Mouse (Mus musculus) spleen, adult 2 months (tissue): ENCODE measurements around the gene Tmem44. TPM values are rescaled to one million over a fixed set of nuclear protein-coding genes. Genes with fewer than 3 reads are reported as not detected.
A peak's percentile ranks its signal among the peaks of the same experiment; 100 is the strongest.

ENCODE experiments used
- DNase-seq, 2 experiments: peaks; one replicate each; pipeline versions ENCODE4 v3.0.0 to v3.0.0-alpha.2; 2012 to 2021; ENCODE audit warnings: low spot score in 2 of 2, low read depth in 1 of 2
- H3K27ac ChIP-seq: fragments of 200-500 bp; 2 replicates; pipeline ENCODE4 v1.5.1; 2012; ENCODE audit warnings: low read length, inconsistent platforms; ENCODE audit not compliant: insufficient read depth
- H3K27me3 ChIP-seq: fragments of 200-500 bp; 2 replicates; pipeline ENCODE4 v1.6.1; 2012; ENCODE audit warnings: mild to moderate bottlenecking, moderate library complexity, low read length, inconsistent platforms; ENCODE audit not compliant: control insufficient read depth, insufficient read depth
- H3K36me3 ChIP-seq: fragments of 200-500 bp; 2 replicates; pipeline ENCODE4 v1.6.1; 2012; ENCODE audit warnings: mild to moderate bottlenecking, low read length, inconsistent platforms; ENCODE audit not compliant: control insufficient read depth, insufficient read depth
- H3K4me1 ChIP-seq: fragments of 200-500 bp; 2 replicates; pipeline ENCODE4 v1.6.1; 2011; ENCODE audit warnings: inconsistent platforms; ENCODE audit not compliant: control insufficient read depth, insufficient read depth, insufficient read length
- H3K4me3 ChIP-seq: fragments of 200-500 bp; 2 replicates; pipeline ENCODE4 v1.5.1; 2011; ENCODE audit warnings: mild to moderate bottlenecking, inconsistent platforms; ENCODE audit not compliant: insufficient read depth, insufficient read length; ENCODE audit errors: extremely low read depth
- CTCF ChIP-seq: fragments of 200-500 bp; IDR thresholded peaks from 2 replicates; pipeline ENCODE4 v1.5.1; 2011; ENCODE audit warnings: mild to moderate bottlenecking, inconsistent platforms; ENCODE audit not compliant: insufficient read depth, insufficient read length, insufficient replicate concordance; ENCODE audit errors: extremely low read depth
- POLR2A ChIP-seq: fragments of 200-500 bp; IDR thresholded peaks from 2 replicates; pipeline ENCODE4 v1.6.1; 2011; ENCODE audit warnings: low read depth, low read length, inconsistent platforms
- WGBS: fragments of 180-500 bp; shearing (Covaris S2); methylation state at CpG from one replicate; pipeline ENCODE4 v1.1.7; 2018; 5-methylcytosine and 5-hydroxymethylcytosine counted together
- polyA plus RNA-seq: library from polyadenylated mRNA; depleted of rRNA; stranded (reverse); fragments of >200 nt; gene quantifications from 2 replicates; pipeline ENCODE4 v1.2.3, GENCODE M21; 2012

The Tmem44 gene
- polyA plus RNA-seq, 1 experiment, result 3.5 TPM

DNA sequence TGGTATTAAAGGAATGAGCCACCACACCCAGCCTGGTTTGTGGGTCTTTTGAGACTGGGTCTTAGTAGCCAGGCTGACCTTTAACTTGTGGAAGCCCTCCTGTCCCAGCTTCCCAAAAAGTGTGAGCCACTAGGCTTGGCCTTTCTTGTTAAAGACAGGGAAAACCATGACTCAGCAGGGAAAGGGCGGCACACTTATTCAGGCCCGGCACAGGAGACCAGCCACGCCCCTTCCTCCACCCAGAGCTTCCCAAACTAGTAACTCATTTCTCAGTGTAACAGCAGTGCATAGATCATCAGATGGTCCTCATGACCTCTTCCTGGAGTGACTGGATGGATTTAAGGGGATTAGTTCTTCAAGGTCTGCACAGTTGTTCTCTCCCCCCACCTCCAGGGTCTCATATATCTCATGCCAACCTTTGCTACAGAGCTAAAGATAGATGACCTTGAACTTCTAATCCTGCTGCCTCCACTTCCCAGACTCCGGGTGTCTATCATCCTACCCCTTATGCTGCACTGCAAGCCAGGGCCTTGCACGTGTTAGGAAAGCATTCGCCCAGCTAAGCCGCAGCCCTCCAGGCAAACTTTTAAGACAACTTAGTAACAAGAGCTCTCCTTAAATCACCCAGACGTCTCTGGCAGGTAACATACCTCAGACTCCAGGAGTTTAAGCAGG is 38.1 kb downstream of the Tmem44 start:
- WGBS, result 82% methylated on average over 8 of the region's 8 CpGs
- no peak for DNase-seq
- no peaks in the 10 kb centered on the region for H3K36me3 ChIP-seq
- TF ChIP-seq CTCF, result no peak
- no peak for TF ChIP-seq POLR2A
- no peak overlapping the region for H3K4me3 ChIP-seq
- no peak overlapping the region; the same call in 1 of the 2 replicates for H3K27ac ChIP-seq
- H3K4me1 ChIP-seq, result peaks cover 7% of the 10 kb centered on the region; the same call in 1 of the 2 replicates
- H3K27me3 ChIP-seq, result no peaks in the 10 kb centered on the region

GRCm38 (mm10) chr16:30511563-30512340 is 38.9 kb downstream of the Tmem44 start:
- 51% methylated on average over 13 of the region's 13 CpGs for WGBS
- Histone ChIP-seq H3K27ac (no peak overlapping the region; the same call in 1 of the 2 replicates), H3K4me3 (peak overlapping the region; percentile 91; the same call in 1 of the 2 replicates), H3K27me3 (no peaks in the 10 kb centered on the region), H3K36me3 (no peaks in the 10 kb centered on the region), H3K4me1 (peaks cover 7% of the 10 kb centered on the region; the same call in 1 of the 2 replicates)
- no peak for DNase-seq
- TF ChIP-seq POLR2A (no peak), CTCF (no peak)

DNA sequence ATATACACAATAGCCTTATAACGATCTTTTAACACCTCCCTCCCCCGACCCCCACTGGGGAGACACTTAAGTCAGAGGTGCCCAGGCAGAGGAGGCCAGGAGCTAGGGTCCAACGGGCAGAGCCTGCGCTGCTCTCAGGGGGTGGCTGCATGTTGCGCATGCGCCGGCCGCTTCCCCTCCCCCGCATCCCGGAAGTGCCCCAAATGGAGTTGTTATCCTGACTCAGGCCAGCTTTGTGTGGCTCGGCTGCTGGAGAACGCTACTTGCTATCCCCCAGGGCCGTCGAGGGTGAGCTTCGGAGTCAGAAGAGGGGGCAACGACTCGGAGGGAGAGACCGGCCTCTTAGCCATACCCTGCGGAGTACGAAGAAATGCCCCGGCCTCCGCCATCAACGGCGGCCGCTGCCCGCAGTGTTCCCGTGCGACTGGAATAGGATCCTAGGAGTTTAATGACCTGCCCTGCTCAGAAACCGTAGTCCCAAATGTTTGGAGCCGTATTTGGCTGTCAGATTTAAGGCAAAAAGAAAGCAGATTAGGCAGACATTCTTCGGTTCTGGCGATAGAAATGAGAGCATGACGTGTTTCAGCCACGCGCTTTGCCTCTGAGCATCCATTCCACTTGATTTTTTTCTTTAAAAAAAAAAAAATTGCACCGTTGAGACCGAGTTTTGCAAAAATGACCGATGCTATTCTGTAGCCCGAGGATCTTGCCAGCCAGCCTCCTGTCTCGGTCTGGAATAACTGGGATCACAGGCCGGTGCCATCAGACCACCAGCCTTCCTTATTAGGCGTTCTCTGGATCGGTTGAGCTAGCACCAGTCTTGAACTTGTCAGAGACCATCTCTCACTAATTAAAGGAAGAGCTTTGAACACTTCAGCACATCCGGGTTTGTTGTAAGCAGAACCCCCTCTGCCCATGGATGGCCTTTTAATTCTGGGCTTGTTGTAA is 39.9 kb downstream of the Tmem44 start:
- no peaks in the 10 kb centered on the region for H3K36me3 ChIP-seq
- WGBS, result 3% methylated on average over 44 of the region's 44 CpGs
- DNase-seq, result peak; percentile 70 to 85

GRCm38 (mm10) chr16:30510091-30510490 is 40.6 kb downstream of the Tmem44 start:
- WGBS, result 11% methylated on average over 9 of the region's 9 CpGs
- DNase-seq, result no peak

More for the DNA sequence above, 39.9 kb downstream of the Tmem44 start:
- no peak for TF ChIP-seq CTCF
- peak; percentile 84 for TF ChIP-seq POLR2A
- H3K4me1 ChIP-seq, result peaks cover 7% of the 10 kb centered on the region; the same call in 1 of the 2 replicates
- peak overlapping the region; percentile 91 for H3K4me3 ChIP-seq
- peak overlapping the region; percentile 92 for H3K27ac ChIP-seq
- H3K27me3 ChIP-seq, result no peaks in the 10 kb centered on the region

GRCm38 (mm10) chr16:30509340-30509739 is 41.3 kb downstream of the Tmem44 start:
- H3K27ac ChIP-seq, result no peak overlapping the region
- peaks cover 7% of the 10 kb centered on the region; the same call in 1 of the 2 replicates for H3K4me1 ChIP-seq
- no peak for DNase-seq
- TF ChIP-seq CTCF, result no peak
- TF ChIP-seq POLR2A, result no peak
- no peaks in the 10 kb centered on the region for H3K27me3 ChIP-seq
- H3K4me3 ChIP-seq, result no peak overlapping the region
- H3K36me3 ChIP-seq, result no peaks in the 10 kb centered on the region
- 89% methylated on average over 12 of the region's 12 CpGs for WGBS

More at GRCm38 (mm10) chr16:30510091-30510490, 40.6 kb downstream of the Tmem44 start:
- Histone ChIP-seq H3K27me3 (no peaks in the 10 kb centered on the region), H3K27ac (peak overlapping the region; percentile 92), H3K4me3 (peak overlapping the region; percentile 91), H3K4me1 (peaks cover 7% of the 10 kb centered on the region; the same call in 1 of the 2 replicates), H3K36me3 (no peaks in the 10 kb centered on the region)
- TF ChIP-seq POLR2A, result no peak
- TF ChIP-seq CTCF, result no peak

- DNase-seq, result no peak
Measured at GRCm38 (mm10) chr16:30508738-30509137, 41.9 kb downstream of the Tmem44 start.

More at GRCm38 (mm10) chr16:30508738-30509137, 41.9 kb downstream of the Tmem44 start:
- no peaks in the 10 kb centered on the region for H3K27me3 ChIP-seq
- WGBS, result 95% methylated on average over 9 of the region's 9 CpGs
- TF ChIP-seq CTCF (no peak), POLR2A (no peak)
- H3K4me3 ChIP-seq, result no peak overlapping the region
- H3K4me1 ChIP-seq, result peaks cover 7% of the 10 kb centered on the region; the same call in 1 of the 2 replicates
- H3K36me3 ChIP-seq, result no peaks in the 10 kb centered on the region
- no peak overlapping the region for H3K27ac ChIP-seq
